Mouse (Mus musculus) megakaryocyte-erythroid progenitor cell, adult 5-6 weeks (primary cell): ENCODE data around the gene Ttbk1. TPM values are rescaled to one million over a fixed set of nuclear protein-coding genes. Genes with fewer than 3 reads are reported as not detected.
A peak's percentile ranks its signal among the peaks of the same experiment; 100 is the strongest.

ENCODE experiments used
- ATAC-seq: replicated peaks from 2 replicates; pipeline ENCODE4 v1.8.0; 2016; ENCODE audit warnings: mild to moderate bottlenecking, inconsistent platforms; ENCODE audit not compliant: severe bottlenecking, poor library complexity, low FRiP score, low TSS enrichment
- total RNA-seq, 2 experiments: library from RNA; stranded (forward) in 1 of 2; stranded (reverse) in 1 of 2; fragments of 200-1000, 215-1000 nt in 1 of 2; fragments of >200 nt in 1 of 2; fragmentation: Nextera tagmentation in 1 of 2; gene quantifications; 2 replicates each; pipeline ENCODE4 v1.2.3; 2014 to 2017

The Ttbk1 gene
- total RNA-seq, 2 experiments from 2014 or later, result 0.14 TPM; not detected in 1

- ATAC-seq, result no peak
Measured at GRCm38 (mm10) chr17:46484021-46484431, 3.4 kb downstream of the Ttbk1 start.

- ATAC-seq, result no peak
Measured at GRCm38 (mm10) chr17:46483561-46484001, 3.9 kb downstream of the Ttbk1 start.

GRCm38 (mm10) chr17:46477286-46477685 is 10.2 kb downstream of the Ttbk1 start:
- ATAC-seq, result no peak

- ATAC-seq, result no peak
Measured at GRCm38 (mm10) chr17:46476601-46477000, 10.9 kb downstream of the Ttbk1 start.

GRCm38 (mm10) chr17:46467830-46468229 is 19.6 kb downstream of the Ttbk1 start:
- no peak for ATAC-seq

GRCm38 (mm10) chr17:46462226-46462625 is 25.2 kb downstream of the Ttbk1 start:
- no peak for ATAC-seq

GRCm38 (mm10) chr17:46461347-46461746 is 26.1 kb downstream of the Ttbk1 start:
- no peak for ATAC-seq

GRCm38 (mm10) chr17:46460673-46461072 is 26.8 kb downstream of the Ttbk1 start:
- no peak for ATAC-seq

- ATAC-seq, result no peak
Measured at GRCm38 (mm10) chr17:46458439-46458838, 29.0 kb downstream of the Ttbk1 start.

GRCm38 (mm10) chr17:46457791-46458190 is 29.7 kb downstream of the Ttbk1 start:
- peak; percentile 44; the same call in 1 of the 2 replicates for ATAC-seq

- ATAC-seq, result no peak
Measured at GRCm38 (mm10) chr17:46455110-46455691, 32.3 kb downstream of the Ttbk1 start.

GRCm38 (mm10) chr17:46454539-46454938 is 32.9 kb downstream of the Ttbk1 start:
- ATAC-seq, result no peak

- no peak for ATAC-seq
Measured at GRCm38 (mm10) chr17:46453970-46454411, 33.5 kb downstream of the Ttbk1 start.

- no peak for ATAC-seq
Measured at GRCm38 (mm10) chr17:46453302-46453948, 34.0 kb downstream of the Ttbk1 start.

- ATAC-seq, result no peak
Measured at GRCm38 (mm10) chr17:46452683-46453082, 34.8 kb downstream of the Ttbk1 start.

- no peak for ATAC-seq
Measured at GRCm38 (mm10) chr17:46446264-46446663, 41.2 kb downstream of the Ttbk1 start.

- no peak for ATAC-seq
Measured at GRCm38 (mm10) chr17:46444839-46445579, 42.5 kb downstream of the Ttbk1 start.

- ATAC-seq, result no peak
Measured at GRCm38 (mm10) chr17:46439176-46439575, 48.3 kb downstream of the Ttbk1 start.

- no peak for ATAC-seq
Measured at GRCm38 (mm10) chr17:46438298-46438873, 49.1 kb downstream of the Ttbk1 start, which contains the start of gene Slc22a7. Slc22a7 (minus strand) TSS chr17:46438457.
